ENCODE assay signal across 8 mouse cellular contexts in the genomic region with DNA sequence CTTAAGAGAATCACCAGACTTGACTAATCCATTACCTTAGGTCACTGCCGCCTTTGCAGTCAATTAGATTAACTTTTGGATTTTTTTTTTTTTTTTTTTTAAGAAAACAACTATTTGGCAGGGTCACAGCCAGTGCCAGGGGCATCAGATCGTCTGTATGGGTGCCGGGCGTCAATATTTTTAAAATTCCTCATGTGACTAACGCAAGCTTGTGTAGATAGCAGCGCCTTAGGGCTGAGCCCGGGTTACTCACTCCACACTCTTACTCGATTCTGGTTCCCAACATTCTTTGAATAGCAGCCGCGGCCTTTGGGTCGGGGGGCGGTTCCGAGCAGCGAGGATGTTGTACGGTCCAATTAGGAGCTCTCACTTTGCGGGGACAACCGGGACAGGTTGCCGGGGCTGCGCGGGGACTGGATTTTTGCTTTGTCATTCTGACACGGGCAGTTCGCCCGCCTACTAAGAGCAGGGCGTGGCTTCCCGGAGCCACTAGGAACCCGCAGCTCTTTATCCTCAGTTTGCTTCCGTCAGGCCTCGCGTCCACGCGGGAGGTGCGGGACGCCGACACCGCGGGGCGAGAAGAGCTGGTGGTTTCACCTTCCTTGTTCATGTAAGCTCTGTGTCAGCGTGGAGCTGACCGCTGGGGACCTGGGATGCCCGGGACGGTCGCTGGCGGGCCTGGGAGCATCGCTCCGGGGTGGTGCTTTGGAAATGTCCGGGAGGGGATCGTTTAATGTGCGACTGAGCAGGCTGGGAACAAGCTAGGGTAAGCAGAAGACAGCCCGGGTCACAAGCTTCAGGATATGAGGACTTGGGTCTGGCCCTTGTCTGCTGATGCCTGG. TPM values are rescaled to one million over a fixed set of nuclear protein-coding genes. Genes with fewer than 3 reads are reported as not detected.
DNase-seq lines count a peak whose midpoint lies in the region; ATAC-seq lines count a peak whose summit lies in the region.

No protein-coding gene starts in this region.

- WGBS in hindbrain, embryonic 11.5 days: under 1% methylated on average over 49 of the region's 49 CpGs

- no peaks in the 10 kb centered on the region for H3K9me3 ChIP-seq in hindbrain, embryonic 11.5 days (ENCODE audit: control insufficient read depth, low read length)

- H3K4me2 ChIP-seq in hindbrain, embryonic 11.5 days (replicated peaks; ENCODE audit: low read depth, low read length): peak overlapping the region; percentile 80

- peak; percentile 97 for DNase-seq in MN1 (ENCODE audit: low spot score)
- DNase-seq in cerebellum, adult 9-10 months: peak; percentile 95
- peak; percentile 88 for DNase-seq in hindbrain, embryonic 11.5 days (ENCODE audit: low spot score)
- peak; percentile 83 to 89 for DNase-seq in layer of hippocampus, postnatal 10 days (ENCODE audit: low spot score in 2 of 2)
- DNase-seq in lung, postnatal 10 days: peak; percentile 93
- peak; percentile 91 for DNase-seq in ovary, postnatal 36 days (ENCODE audit: low spot score)
- DNase-seq in thymus, postnatal 25 days: peak; percentile 83

- peak; percentile 86 for ATAC-seq in frontal cortex, adult (ENCODE audit: low TSS enrichment)
- ATAC-seq in hindbrain, embryonic 11.5 days (ENCODE audit: low FRiP score): peak; percentile 83

- peak overlapping the region; percentile 78 for H3K4me3 ChIP-seq in hindbrain, embryonic 11.5 days (ENCODE audit: low read depth, low read length)

- H3K4me1 ChIP-seq in hindbrain, embryonic 11.5 days (replicated peaks; ENCODE audit: control insufficient read depth, insufficient read depth, low read length): no peaks in the 10 kb centered on the region

- H3K36me3 ChIP-seq in hindbrain, embryonic 11.5 days (ENCODE audit: control insufficient read depth, insufficient read depth, low read length): no peaks in the 10 kb centered on the region

- H3K27ac ChIP-seq in hindbrain, embryonic 11.5 days (ENCODE audit: low read depth, low read length): peak overlapping the region; percentile 85

- no peaks in the 10 kb centered on the region for H3K27me3 ChIP-seq in hindbrain, embryonic 11.5 days (ENCODE audit: control insufficient read depth, insufficient read depth, low read length)

- peak overlapping the region; percentile 80 for H3K9ac ChIP-seq in hindbrain, embryonic 11.5 days (ENCODE audit: low read depth, low read length)

RNA-seq across cellular contexts. Expression of a gene that starts 7.5 kb away (rescaled TPM):
- 0.56 and 1.1 TPM in 2 replicates for polyA plus RNA-seq in hindbrain, embryonic 11.5 days (2014; fragmentation: Nextera tagmentation; extraction: Ambion mirVana)
- 1 to 10 TPM; 2.7 to 4.0 TPM for total RNA-seq in layer of hippocampus, postnatal 10 days (2021)

RNA-seq across cellular contexts. Expression of a gene that starts 25.2 kb away (rescaled TPM):
- polyA plus RNA-seq in hindbrain, embryonic 11.5 days (2014; fragmentation: Nextera tagmentation; extraction: Ambion mirVana): 170 and 196 TPM in 2 replicates
- total RNA-seq in layer of hippocampus, postnatal 10 days (2021): 10 to 100 TPM; 74.1 to 77.4 TPM

Comparison
In these comparisons a context has a peak if more than half of its experiments do, and no peak if none do; other contexts are left out.
1. Peak in every context shown above with its lines: DNase-seq, ATAC-seq, H3K4me3 ChIP-seq and H3K27ac ChIP-seq.